Comparison of ENCODE assay signal across 20 mouse cellular contexts in the genomic region with DNA sequence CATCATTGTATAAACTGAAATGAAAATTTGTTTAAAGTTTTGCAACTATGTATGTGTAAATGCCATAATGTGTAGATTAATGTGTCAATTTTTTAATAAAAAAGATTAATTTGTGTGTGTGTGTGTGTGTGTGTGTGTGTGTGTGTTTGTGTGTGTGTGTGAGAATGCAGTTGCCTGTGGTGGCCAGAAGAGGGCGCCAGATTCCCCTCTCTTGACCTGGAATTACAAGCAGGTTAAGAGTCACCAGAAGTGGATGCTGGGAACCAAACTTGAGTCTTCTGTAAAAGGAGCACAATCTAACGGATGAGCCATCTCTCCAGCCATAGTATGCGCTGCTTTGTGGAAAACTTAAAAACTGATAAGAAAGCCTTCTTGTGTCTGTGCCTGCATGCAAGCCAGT.
DNase-seq lines count a peak whose midpoint lies in the region; ATAC-seq and TF ChIP-seq lines count a peak whose summit lies in the region.
"Had no signal": no experiment of that assay in that cellular context is flagged by ENCODE, and none has a peak within 500 bp of the region (broad histone marks: within the 10 kb centered on the region; RNA-seq: fewer than 3 reads in every experiment).

No protein-coding gene starts in this region.

- TF ChIP-seq CTCF in forebrain, postnatal 0 days (IDR thresholded peaks at IDR 0.05; ENCODE audit: low read depth) = 0 out of 2 replicates have a peak, but pooled peaks have one; percentile 20
- peak; percentile 46 for TF ChIP-seq CTCF in liver, embryonic 14.5 days (IDR thresholded peaks at IDR 0.05; ENCODE audit: low read depth)
- TF ChIP-seq CTCF in testis, adult 2 months (IDR thresholded peaks at IDR 0.05; ENCODE audit: control insufficient read depth, insufficient read depth, insufficient replicate concordance, low read depth, low read length) = peak; percentile 75; the same call in 1 of the 2 replicates

- H3K9me3 ChIP-seq in forebrain, postnatal 0 days (ENCODE audit: low read length) = no peaks in the 10 kb centered on the region
- peaks cover 3% of the 10 kb centered on the region; the same call in 1 of the 2 replicates for H3K9me3 ChIP-seq in forebrain, embryonic 10.5 days
- no peaks in the 10 kb centered on the region for H3K9me3 ChIP-seq in liver, embryonic 14.5 days (ENCODE audit: control insufficient read depth, low read length)
- H3K9me3 ChIP-seq: hindbrain, embryonic 12.5 days had no signal

- H3K36me3 ChIP-seq in forebrain, postnatal 0 days (ENCODE audit: insufficient read depth) = no peaks in the 10 kb centered on the region
- H3K36me3 ChIP-seq in forebrain, embryonic 10.5 days (replicated peaks) = no peaks in the 10 kb centered on the region
- no peaks in the 10 kb centered on the region for H3K36me3 ChIP-seq in liver, embryonic 14.5 days (replicated peaks; ENCODE audit: control insufficient read depth, insufficient read depth, low read depth)
- H3K36me3 ChIP-seq in testis, adult 2 months (ENCODE audit: control insufficient read depth, insufficient read depth, low read length) = no peaks in the 10 kb centered on the region
- H3K36me3 ChIP-seq: hindbrain, embryonic 12.5 days; limb, embryonic 13.5 days had no signal

- H3K9ac ChIP-seq in forebrain, postnatal 0 days = no peak overlapping the region
- no peak overlapping the region for H3K9ac ChIP-seq in liver, embryonic 14.5 days (replicated peaks)
- H3K9ac ChIP-seq: hindbrain, embryonic 12.5 days; limb, embryonic 13.5 days had no signal

- WGBS in forebrain, postnatal 0 days = 77% methylated on average over 3 of the region's 3 CpGs
- WGBS in forebrain, embryonic 10.5 days = 75% methylated on average over 3 of the region's 3 CpGs
- 50% methylated on average over 3 of the region's 3 CpGs for WGBS in liver, embryonic 14.5 days (ENCODE audit: insufficient replicate concordance)

- DNase-seq in forebrain, postnatal 0 days = no peak
- DNase-seq in forebrain, embryonic 10.5 days (ENCODE audit: extremely low spot score, low spot score) = no peak
- no peak for DNase-seq in liver, embryonic 14.5 days (ENCODE audit: low read depth in 3 of 3, low spot score in 3 of 3)
- DNase-seq in liver = no peak
- DNase-seq in testis, postnatal 14 days (ENCODE audit: low spot score) = no peak
- DNase-seq in spleen, postnatal 10 days (ENCODE audit: low spot score in 2 of 2) = no peak
- DNase-seq: adrenal gland, adult 2 months; cerebellum, adult 11-12 months; cerebellum, postnatal 25 days; embryo, embryonic 11 days; heart, postnatal 10 days; thymus, postnatal 36 days had no signal

- H3K27ac ChIP-seq in forebrain, postnatal 0 days (ENCODE audit: low read depth, low read length) = no peak overlapping the region
- H3K27ac ChIP-seq in forebrain, embryonic 10.5 days = no peak overlapping the region
- no peak overlapping the region for H3K27ac ChIP-seq in liver, embryonic 14.5 days
- no peak overlapping the region for H3K27ac ChIP-seq in testis, adult 2 months (ENCODE audit: control insufficient read depth, insufficient read depth, low read depth, low read length)
- H3K27ac ChIP-seq: hindbrain, embryonic 12.5 days; limb, embryonic 13.5 days had no signal

- no peak overlapping the region for H3K4me3 ChIP-seq in forebrain, postnatal 0 days (ENCODE audit: low read depth, low read length)
- H3K4me3 ChIP-seq in forebrain, embryonic 10.5 days = no peak overlapping the region
- H3K4me3 ChIP-seq in liver, embryonic 14.5 days (ENCODE audit: insufficient read depth in 1 of 2, low read depth in 2 of 2, low read length in 2 of 2) = no peak overlapping the region
- H3K4me3 ChIP-seq in testis, adult 2 months (ENCODE audit: control insufficient read depth, low read depth, low read length) = no peak overlapping the region
- H3K4me3 ChIP-seq: hindbrain, embryonic 12.5 days; limb, embryonic 13.5 days had no signal

- H3K4me2 ChIP-seq in forebrain, postnatal 0 days (ENCODE audit: low read depth) = no peak overlapping the region
- no peak overlapping the region for H3K4me2 ChIP-seq in liver, embryonic 14.5 days (ENCODE audit: low read depth)
- H3K4me2 ChIP-seq: heart, embryonic 11.5 days; hindbrain, embryonic 12.5 days; limb, embryonic 13.5 days had no signal

- H3K4me1 ChIP-seq in forebrain, postnatal 0 days (ENCODE audit: insufficient read depth) = no peaks in the 10 kb centered on the region
- H3K4me1 ChIP-seq in forebrain, embryonic 10.5 days = no peaks in the 10 kb centered on the region
- H3K4me1 ChIP-seq in liver, embryonic 14.5 days (replicated peaks; ENCODE audit: control insufficient read depth in 2 of 2, insufficient read depth in 2 of 2, low read length in 1 of 2) = no peaks in the 10 kb centered on the region
- peaks cover 6% of the 10 kb centered on the region for H3K4me1 ChIP-seq in testis, adult 2 months (ENCODE audit: control insufficient read depth, insufficient read depth, low read length)
- H3K4me1 ChIP-seq: hindbrain, embryonic 12.5 days had no signal

- ATAC-seq in forebrain, postnatal 0 days = no peak
- ATAC-seq in liver, embryonic 14.5 days (ENCODE audit: insufficient read depth) = no peak
- ATAC-seq in megakaryocyte, adult 5-6 weeks (ENCODE audit: poor library complexity, severe bottlenecking) = no peak
- ATAC-seq: CD4-positive, CD25-positive, alpha-beta regulatory T cell, adult 4 months; forebrain, embryonic 16.5 days; midbrain, embryonic 16.5 days had no signal

- H3K27me3 ChIP-seq in forebrain, postnatal 0 days (ENCODE audit: insufficient read depth, low read length) = no peaks in the 10 kb centered on the region
- no peaks in the 10 kb centered on the region for H3K27me3 ChIP-seq in forebrain, embryonic 10.5 days (ENCODE audit: poor library complexity, severe bottlenecking)
- H3K27me3 ChIP-seq in liver, embryonic 14.5 days (ENCODE audit: control insufficient read depth, insufficient read depth, low read length) = no peaks in the 10 kb centered on the region
- H3K27me3 ChIP-seq in testis, adult 2 months (ENCODE audit: control insufficient read depth, insufficient read depth, low read length) = no peaks in the 10 kb centered on the region
- H3K27me3 ChIP-seq: hindbrain, embryonic 12.5 days; limb, embryonic 13.5 days had no signal

- TF ChIP-seq EP300 in liver, embryonic 14.5 days (IDR thresholded peaks at IDR 0.05; ENCODE audit: low read depth) = no peak

- TF ChIP-seq POLR2A in testis, adult 2 months (IDR thresholded peaks at IDR 0.05; ENCODE audit: control insufficient read depth, low read depth, low read length) = no peak

Comparison
In these comparisons a context has a peak if more than half of its experiments do, and no peak if none do; other contexts are left out.
1. CTCF ChIP-seq: peak in every context shown above with its lines; median percentile 75 in testis, adult 2 months; 46 in liver, embryonic 14.5 days; 20 in forebrain, postnatal 0 days.